Mouse (Mus musculus): ENCODE measurements around the gene Rad17. TPM values are rescaled to one million over a fixed set of nuclear protein-coding genes. Genes with fewer than 3 reads are reported as not detected.

Rad17 gene
- polyA plus RNA-seq, 1 experiment from 2014 or later, result 18.7 TPM

DNA sequence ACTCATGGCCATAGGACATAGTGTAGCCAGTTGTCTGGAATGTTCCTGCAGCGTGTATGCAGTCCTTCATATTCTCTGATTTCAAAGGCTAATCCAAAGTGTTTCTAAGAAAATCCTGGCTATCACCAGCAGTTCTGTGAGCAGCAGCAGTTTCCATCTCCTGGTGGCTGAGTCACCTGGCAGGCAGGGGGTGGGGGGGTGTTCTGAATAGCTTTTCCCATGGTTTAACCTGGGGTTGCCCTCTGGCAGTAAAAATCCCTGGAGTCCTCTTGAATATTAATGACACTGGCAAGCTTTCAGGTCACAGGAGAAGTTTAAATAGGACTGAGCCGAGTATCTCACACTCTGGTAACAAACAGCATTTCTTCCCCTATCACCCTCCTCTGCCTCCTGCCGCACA is 69.2 kb downstream of the Rad17 start:
- WGBS, result 35% methylated on average over 3 of the region's 3 CpGs

GRCm38 (mm10) chr13:100579951-100580350 is 70.9 kb downstream of the Rad17 start:
- H3K9ac ChIP-seq (replicated peaks; ENCODE audit: low read depth, low read length), result no peak overlapping the region
- H3K27ac ChIP-seq (ENCODE audit: low read depth, low read length), result no peak overlapping the region
- H3K4me3 ChIP-seq (ENCODE audit: low read depth, low read length), result no peak overlapping the region
- no peaks in the 10 kb centered on the region for H3K9me3 ChIP-seq (ENCODE audit: control insufficient read depth, low read length)
- ATAC-seq (ENCODE audit: low read depth), result no peak
- H3K4me2 ChIP-seq (ENCODE audit: low read depth, low read length), result no peak overlapping the region
- H3K36me3 ChIP-seq (ENCODE audit: control insufficient read depth, insufficient read depth, low read length), result no peaks in the 10 kb centered on the region
- no peaks in the 10 kb centered on the region for H3K4me1 ChIP-seq (ENCODE audit: control insufficient read depth, insufficient read depth, low read length)
- H3K27me3 ChIP-seq (ENCODE audit: control insufficient read depth, insufficient read depth, low read length), result no peaks in the 10 kb centered on the region

More for the DNA sequence above, 69.2 kb downstream of the Rad17 start:
- Histone ChIP-seq H3K4me1 (ENCODE audit: control insufficient read depth, insufficient read depth, low read length) (no peaks in the 10 kb centered on the region), H3K4me2 (ENCODE audit: low read depth, low read length) (no peak overlapping the region), H3K9me3 (ENCODE audit: control insufficient read depth, low read length) (no peaks in the 10 kb centered on the region), H3K27ac (ENCODE audit: low read depth, low read length) (no peak overlapping the region), H3K36me3 (ENCODE audit: control insufficient read depth, insufficient read depth, low read length) (no peaks in the 10 kb centered on the region), H3K27me3 (ENCODE audit: control insufficient read depth, insufficient read depth, low read length) (no peaks in the 10 kb centered on the region), H3K9ac (replicated peaks; ENCODE audit: low read depth, low read length) (no peak overlapping the region), H3K4me3 (ENCODE audit: low read depth, low read length) (no peak overlapping the region)
- ATAC-seq (ENCODE audit: low read depth), result no peak

DNA sequence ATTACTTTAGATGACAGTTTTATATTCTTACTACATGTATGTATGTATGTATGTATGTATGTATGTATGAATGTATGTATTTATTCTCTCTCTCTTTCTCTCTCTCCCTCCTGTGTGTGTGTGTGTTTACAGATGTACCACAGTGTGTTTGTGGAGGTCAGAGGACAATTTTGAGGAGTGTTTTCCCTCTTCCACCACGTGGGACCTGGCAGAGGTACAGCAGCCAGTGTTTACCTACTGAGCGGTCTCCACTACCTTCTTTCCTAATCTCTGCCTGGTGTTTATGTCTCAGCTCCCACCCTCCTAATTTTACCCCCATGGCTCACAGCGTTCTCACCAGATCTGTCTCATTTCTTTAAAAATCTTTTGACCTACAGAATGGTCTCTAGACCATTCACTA is 71.6 kb downstream of the Rad17 start:
- H3K9me3 ChIP-seq (ENCODE audit: control insufficient read depth, low read length), result no peaks in the 10 kb centered on the region
- H3K9ac ChIP-seq (replicated peaks; ENCODE audit: low read depth, low read length), result no peak overlapping the region
- no peaks in the 10 kb centered on the region for H3K27me3 ChIP-seq (ENCODE audit: control insufficient read depth, insufficient read depth, low read length)
- H3K4me3 ChIP-seq (ENCODE audit: low read depth, low read length), result no peak overlapping the region
- H3K27ac ChIP-seq (ENCODE audit: low read depth, low read length), result no peak overlapping the region
- no peaks in the 10 kb centered on the region for H3K36me3 ChIP-seq (ENCODE audit: control insufficient read depth, insufficient read depth, low read length)
- H3K4me1 ChIP-seq (ENCODE audit: control insufficient read depth, insufficient read depth, low read length), result no peaks in the 10 kb centered on the region
- H3K4me2 ChIP-seq (ENCODE audit: low read depth, low read length), result no peak overlapping the region
- no peak for ATAC-seq (ENCODE audit: low read depth)
- WGBS, result 59% methylated on average over 3 of the region's 3 CpGs

DNA sequence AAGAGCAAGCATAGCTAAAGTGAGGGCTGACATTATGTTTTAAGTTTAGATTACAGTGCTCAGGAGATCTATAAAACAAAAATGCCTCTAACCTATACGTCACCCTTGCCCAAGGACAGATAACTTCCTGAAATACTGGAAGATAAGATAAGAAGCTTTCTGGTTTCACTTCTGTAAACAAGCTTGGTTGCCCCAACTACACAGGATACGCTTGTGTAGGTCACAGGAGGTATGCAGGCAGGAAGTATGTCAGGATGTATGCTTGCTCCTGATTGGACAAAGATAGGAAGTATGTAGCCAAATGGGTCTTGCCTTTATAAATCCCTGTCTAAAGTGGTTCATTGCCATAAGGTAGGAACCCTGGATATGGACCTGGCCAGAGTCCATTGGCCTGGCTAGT is 74.9 kb downstream of the Rad17 start:
- Histone ChIP-seq H3K4me1 (ENCODE audit: control insufficient read depth, insufficient read depth, low read length) (no peaks in the 10 kb centered on the region), H3K9ac (replicated peaks; ENCODE audit: low read depth, low read length) (no peak overlapping the region), H3K4me2 (ENCODE audit: low read depth, low read length) (no peak overlapping the region), H3K27me3 (ENCODE audit: control insufficient read depth, insufficient read depth, low read length) (no peaks in the 10 kb centered on the region), H3K4me3 (ENCODE audit: low read depth, low read length) (no peak overlapping the region), H3K36me3 (ENCODE audit: control insufficient read depth, insufficient read depth, low read length) (no peaks in the 10 kb centered on the region), H3K27ac (ENCODE audit: low read depth, low read length) (no peak overlapping the region), H3K9me3 (ENCODE audit: control insufficient read depth, low read length) (no peaks in the 10 kb centered on the region)
- WGBS, result 83% methylated on average over 2 of the region's 2 CpGs
- ATAC-seq (ENCODE audit: low read depth), result no peak

DNA sequence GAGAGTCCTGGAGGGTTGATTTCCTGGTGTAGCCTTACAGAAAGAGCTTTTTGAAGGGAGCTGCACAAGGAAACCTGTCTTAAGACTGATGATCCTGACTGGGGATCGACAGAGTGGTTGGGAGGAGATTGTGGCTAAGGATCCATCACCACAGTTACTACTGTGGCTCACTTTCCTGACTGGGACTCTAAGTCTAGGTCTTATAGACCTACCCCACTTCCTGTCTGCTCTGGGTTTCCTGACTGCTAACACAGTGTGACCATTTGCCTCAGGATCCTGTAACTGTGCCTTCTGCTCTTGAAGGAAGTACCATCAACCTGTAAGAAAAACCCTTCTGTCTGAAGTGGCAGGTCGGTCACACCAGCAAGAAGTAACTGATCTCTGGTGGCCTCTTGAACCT is 80.1 kb downstream of the Rad17 start:
- Histone ChIP-seq H3K36me3 (ENCODE audit: control insufficient read depth, insufficient read depth, low read length) (no peaks in the 10 kb centered on the region), H3K4me1 (ENCODE audit: control insufficient read depth, insufficient read depth, low read length) (no peaks in the 10 kb centered on the region), H3K9me3 (ENCODE audit: control insufficient read depth, low read length) (no peaks in the 10 kb centered on the region), H3K27me3 (ENCODE audit: control insufficient read depth, insufficient read depth, low read length) (no peaks in the 10 kb centered on the region), H3K27ac (ENCODE audit: low read depth, low read length) (no peak overlapping the region), H3K4me3 (ENCODE audit: low read depth, low read length) (no peak overlapping the region), H3K4me2 (ENCODE audit: low read depth, low read length) (no peak overlapping the region), H3K9ac (replicated peaks; ENCODE audit: low read depth, low read length) (no peak overlapping the region)
- ATAC-seq (ENCODE audit: low read depth), result no peak
- WGBS, result 79% methylated on average over 2 of the region's 2 CpGs

GRCm38 (mm10) chr13:100568359-100568758 is 82.5 kb downstream of the Rad17 start:
- Histone ChIP-seq H3K27ac (ENCODE audit: low read depth, low read length) (no peak overlapping the region), H3K4me1 (ENCODE audit: control insufficient read depth, insufficient read depth, low read length) (no peaks in the 10 kb centered on the region), H3K4me2 (ENCODE audit: low read depth, low read length) (no peak overlapping the region), H3K27me3 (ENCODE audit: control insufficient read depth, insufficient read depth, low read length) (no peaks in the 10 kb centered on the region), H3K36me3 (ENCODE audit: control insufficient read depth, insufficient read depth, low read length) (no peaks in the 10 kb centered on the region), H3K9me3 (ENCODE audit: control insufficient read depth, low read length) (no peaks in the 10 kb centered on the region), H3K9ac (replicated peaks; ENCODE audit: low read depth, low read length) (no peak overlapping the region), H3K4me3 (ENCODE audit: low read depth, low read length) (no peak overlapping the region)
- no peak for ATAC-seq (ENCODE audit: low read depth)
- WGBS, result 93% methylated on average over 1 of the region's 1 CpGs

Other genes with a start within 250 kb of the Rad17 start
- 0.09 and 0.16 TPM in 2 replicates for gene Naip1, start 198.2 kb downstream of the Rad17 start, polyA plus RNA-seq (2014; fragmentation: Nextera tagmentation; extraction: Ambion mirVana)
- gene Gtf2h2, start 158.5 kb downstream of the Rad17 start, polyA plus RNA-seq (2014; fragmentation: Nextera tagmentation; extraction: Ambion mirVana), result 82.4 and 85.6 TPM in 2 replicates
- gene Ocln, start 98.3 kb downstream of the Rad17 start, polyA plus RNA-seq (2014; fragmentation: Nextera tagmentation; extraction: Ambion mirVana), result 3.7 and 5.0 TPM in 2 replicates
- gene Marveld2, start 34.1 kb downstream of the Rad17 start, polyA plus RNA-seq (2014; fragmentation: Nextera tagmentation; extraction: Ambion mirVana), result 1.6 and 2.9 TPM in 2 replicates
- gene Ak6, start 72 bp downstream of the Rad17 start, polyA plus RNA-seq (2014; fragmentation: Nextera tagmentation; extraction: Ambion mirVana), result 306 and 327 TPM in 2 replicates
- 34.0 and 41.3 TPM in 2 replicates for gene Taf9, start 528 bp upstream of the Rad17 start, polyA plus RNA-seq (2014; fragmentation: Nextera tagmentation; extraction: Ambion mirVana)
- gene Ccdc125, start 18.7 kb upstream of the Rad17 start, polyA plus RNA-seq (2014; fragmentation: Nextera tagmentation; extraction: Ambion mirVana), result 1.1 and 1.6 TPM in 2 replicates
- gene Cdk7, start 79.9 kb upstream of the Rad17 start, polyA plus RNA-seq (2014; fragmentation: Nextera tagmentation; extraction: Ambion mirVana), result 43.6 and 44.1 TPM in 2 replicates
- 156 and 169 TPM in 2 replicates for gene Mrps36, start 93.6 kb upstream of the Rad17 start, polyA plus RNA-seq (2014; fragmentation: Nextera tagmentation; extraction: Ambion mirVana)
- gene Cenph, start 124.8 kb upstream of the Rad17 start, polyA plus RNA-seq (2014; fragmentation: Nextera tagmentation; extraction: Ambion mirVana), result 4.4 and 5.1 TPM in 2 replicates
- 18.4 and 25.9 TPM in 2 replicates for gene Ccnb1, start 135.5 kb upstream of the Rad17 start, polyA plus RNA-seq (2014; fragmentation: Nextera tagmentation; extraction: Ambion mirVana)
- 40.2 and 45.3 TPM in 2 replicates for gene Slc30a5, start 182.4 kb upstream of the Rad17 start, polyA plus RNA-seq (2014; fragmentation: Nextera tagmentation; extraction: Ambion mirVana)

Data from neural tube, embryonic 14.5 days (tissue).